Mouse (Mus musculus): ENCODE measurements at regions not wholly inside any gene's neighbourhood (a gene's known extent, or its start where the extent isn't known, plus 50 kb on each side); places are given as distances from the start of the nearest gene placed in this dataset.
"Not testable (repeated sequence)": the region's sequence is repeated elsewhere in the genome, so short reads cannot be mapped to it uniquely, and the experiment has no call there.

GRCm38 (mm10) chr9:33724811-33725210, 760.9 kb upstream of the Kirrel3 start:
- Histone ChIP-seq H3K4me2 (ENCODE audit: low read depth, low read length) (no peak overlapping the region), H3K36me3 (ENCODE audit: control insufficient read depth, insufficient read depth, low read length) (no peaks in the 10 kb centered on the region), H3K9me3 (replicated peaks; ENCODE audit: control insufficient read depth, low read length) (no peaks in the 10 kb centered on the region), H3K4me1 (ENCODE audit: control insufficient read depth, insufficient read depth, low read length) (no peaks in the 10 kb centered on the region), H3K4me3 (replicated peaks; ENCODE audit: low read length) (no peak overlapping the region), H3K9ac (ENCODE audit: low read length) (no peak overlapping the region), H3K27ac (ENCODE audit: low read length) (no peak overlapping the region), H3K27me3 (ENCODE audit: control insufficient read depth, insufficient read depth, low read length) (no peaks in the 10 kb centered on the region)
- no peak for ATAC-seq (ENCODE audit: insufficient read depth, low FRiP score)
- 79% methylated on average over 1 of the region's 1 CpGs for WGBS

GRCm38 (mm10) chr9:33728058-33728457, 757.6 kb upstream of the Kirrel3 start:
- H3K4me3 ChIP-seq (replicated peaks; ENCODE audit: low read length); H3K27ac ChIP-seq (ENCODE audit: low read length); ATAC-seq (ENCODE audit: insufficient read depth, low FRiP score); H3K9me3 ChIP-seq (replicated peaks; ENCODE audit: control insufficient read depth, low read length); H3K4me2 ChIP-seq (ENCODE audit: low read depth, low read length); H3K4me1 ChIP-seq (ENCODE audit: control insufficient read depth, insufficient read depth, low read length); H3K9ac ChIP-seq (ENCODE audit: low read length); H3K36me3 ChIP-seq (ENCODE audit: control insufficient read depth, insufficient read depth, low read length); H3K27me3 ChIP-seq (ENCODE audit: control insufficient read depth, insufficient read depth, low read length): not testable (repeated sequence)
- WGBS, result 75% methylated on average over 17 of the region's 37 CpGs

GRCm38 (mm10) chr9:33760701-33761100, 725.0 kb upstream of the Kirrel3 start:
- no peak overlapping the region for H3K27ac ChIP-seq (ENCODE audit: low read length)
- no peak overlapping the region for H3K4me3 ChIP-seq (replicated peaks; ENCODE audit: low read length)
- no peak overlapping the region for H3K4me2 ChIP-seq (ENCODE audit: low read depth, low read length)
- ATAC-seq (ENCODE audit: insufficient read depth, low FRiP score), result no peak
- H3K36me3 ChIP-seq (ENCODE audit: control insufficient read depth, insufficient read depth, low read length), result no peaks in the 10 kb centered on the region
- H3K27me3 ChIP-seq (ENCODE audit: control insufficient read depth, insufficient read depth, low read length), result no peaks in the 10 kb centered on the region
- no peaks in the 10 kb centered on the region for H3K4me1 ChIP-seq (ENCODE audit: control insufficient read depth, insufficient read depth, low read length)
- no peak overlapping the region for H3K9ac ChIP-seq (ENCODE audit: low read length)
- H3K9me3 ChIP-seq (replicated peaks; ENCODE audit: control insufficient read depth, low read length), result no peaks in the 10 kb centered on the region

GRCm38 (mm10) chr9:33766235-33766634, 719.5 kb upstream of the Kirrel3 start:
- Histone ChIP-seq H3K27ac (ENCODE audit: low read length) (no peak overlapping the region), H3K36me3 (ENCODE audit: control insufficient read depth, insufficient read depth, low read length) (no peaks in the 10 kb centered on the region), H3K4me2 (ENCODE audit: low read depth, low read length) (no peak overlapping the region), H3K9me3 (replicated peaks; ENCODE audit: control insufficient read depth, low read length) (no peaks in the 10 kb centered on the region), H3K4me1 (ENCODE audit: control insufficient read depth, insufficient read depth, low read length) (no peaks in the 10 kb centered on the region), H3K9ac (ENCODE audit: low read length) (no peak overlapping the region), H3K27me3 (ENCODE audit: control insufficient read depth, insufficient read depth, low read length) (no peaks in the 10 kb centered on the region), H3K4me3 (replicated peaks; ENCODE audit: low read length) (no peak overlapping the region)
- 82% methylated on average over 2 of the region's 2 CpGs for WGBS
- ATAC-seq (ENCODE audit: insufficient read depth, low FRiP score), result no peak

GRCm38 (mm10) chr9:33769811-33770210, 715.9 kb upstream of the Kirrel3 start:
- no peaks in the 10 kb centered on the region for H3K36me3 ChIP-seq (ENCODE audit: control insufficient read depth, insufficient read depth, low read length)
- H3K4me3 ChIP-seq (replicated peaks; ENCODE audit: low read length), result no peak overlapping the region
- H3K9ac ChIP-seq (ENCODE audit: low read length), result no peak overlapping the region
- WGBS, result 94% methylated on average over 2 of the region's 2 CpGs
- no peak for ATAC-seq (ENCODE audit: insufficient read depth, low FRiP score)
- H3K27ac ChIP-seq (ENCODE audit: low read length), result no peak overlapping the region
- no peaks in the 10 kb centered on the region for H3K9me3 ChIP-seq (replicated peaks; ENCODE audit: control insufficient read depth, low read length)
- H3K4me2 ChIP-seq (ENCODE audit: low read depth, low read length), result no peak overlapping the region
- H3K27me3 ChIP-seq (ENCODE audit: control insufficient read depth, insufficient read depth, low read length), result no peaks in the 10 kb centered on the region
- H3K4me1 ChIP-seq (ENCODE audit: control insufficient read depth, insufficient read depth, low read length), result no peaks in the 10 kb centered on the region

- Histone ChIP-seq H3K9me3 (replicated peaks; ENCODE audit: control insufficient read depth, low read length) (no peaks in the 10 kb centered on the region), H3K27me3 (ENCODE audit: control insufficient read depth, insufficient read depth, low read length) (no peaks in the 10 kb centered on the region), H3K36me3 (ENCODE audit: control insufficient read depth, insufficient read depth, low read length) (no peaks in the 10 kb centered on the region), H3K4me1 (ENCODE audit: control insufficient read depth, insufficient read depth, low read length) (no peaks in the 10 kb centered on the region), H3K4me2 (ENCODE audit: low read depth, low read length) (no peak overlapping the region), H3K9ac (ENCODE audit: low read length) (no peak overlapping the region), H3K4me3 (replicated peaks; ENCODE audit: low read length) (no peak overlapping the region), H3K27ac (ENCODE audit: low read length) (no peak overlapping the region)
- WGBS, result 68% methylated on average over 5 of the region's 5 CpGs
- no peak for ATAC-seq (ENCODE audit: insufficient read depth, low FRiP score)
Measured at GRCm38 (mm10) chr9:33774178-33774577, 711.5 kb upstream of the Kirrel3 start.

- Histone ChIP-seq H3K36me3 (ENCODE audit: control insufficient read depth, insufficient read depth, low read length) (no peaks in the 10 kb centered on the region), H3K27ac (ENCODE audit: low read length) (no peak overlapping the region), H3K9ac (ENCODE audit: low read length) (no peak overlapping the region), H3K27me3 (ENCODE audit: control insufficient read depth, insufficient read depth, low read length) (no peaks in the 10 kb centered on the region), H3K4me1 (ENCODE audit: control insufficient read depth, insufficient read depth, low read length) (no peaks in the 10 kb centered on the region), H3K4me3 (replicated peaks; ENCODE audit: low read length) (no peak overlapping the region), H3K9me3 (replicated peaks; ENCODE audit: control insufficient read depth, low read length) (no peaks in the 10 kb centered on the region), H3K4me2 (ENCODE audit: low read depth, low read length) (no peak overlapping the region)
- 75% methylated on average over 4 of the region's 4 CpGs for WGBS
- ATAC-seq (ENCODE audit: insufficient read depth, low FRiP score), result no peak
Measured at GRCm38 (mm10) chr9:33790617-33791016, 695.1 kb upstream of the Kirrel3 start.

GRCm38 (mm10) chr9:33800250-33800649, 685.4 kb upstream of the Kirrel3 start:
- no peak for ATAC-seq (ENCODE audit: insufficient read depth, low FRiP score)
- Histone ChIP-seq H3K4me1 (ENCODE audit: control insufficient read depth, insufficient read depth, low read length) (no peaks in the 10 kb centered on the region), H3K36me3 (ENCODE audit: control insufficient read depth, insufficient read depth, low read length) (no peaks in the 10 kb centered on the region), H3K9ac (ENCODE audit: low read length) (no peak overlapping the region), H3K4me2 (ENCODE audit: low read depth, low read length) (no peak overlapping the region), H3K27ac (ENCODE audit: low read length) (no peak overlapping the region), H3K9me3 (replicated peaks; ENCODE audit: control insufficient read depth, low read length) (no peaks in the 10 kb centered on the region), H3K4me3 (replicated peaks; ENCODE audit: low read length) (no peak overlapping the region), H3K27me3 (ENCODE audit: control insufficient read depth, insufficient read depth, low read length) (no peaks in the 10 kb centered on the region)
- WGBS, result 68% methylated on average over 6 of the region's 6 CpGs

GRCm38 (mm10) chr9:33800763-33801162, 684.9 kb upstream of the Kirrel3 start:
- Histone ChIP-seq H3K9me3 (replicated peaks; ENCODE audit: control insufficient read depth, low read length) (no peaks in the 10 kb centered on the region), H3K36me3 (ENCODE audit: control insufficient read depth, insufficient read depth, low read length) (no peaks in the 10 kb centered on the region), H3K4me1 (ENCODE audit: control insufficient read depth, insufficient read depth, low read length) (no peaks in the 10 kb centered on the region), H3K27ac (ENCODE audit: low read length) (no peak overlapping the region), H3K9ac (ENCODE audit: low read length) (no peak overlapping the region), H3K4me2 (ENCODE audit: low read depth, low read length) (no peak overlapping the region), H3K4me3 (replicated peaks; ENCODE audit: low read length) (no peak overlapping the region), H3K27me3 (ENCODE audit: control insufficient read depth, insufficient read depth, low read length) (no peaks in the 10 kb centered on the region)
- no peak for ATAC-seq (ENCODE audit: insufficient read depth, low FRiP score)
- WGBS, result 20% methylated on average over 1 of the region's 1 CpGs

GRCm38 (mm10) chr9:33814739-33815368, 670.8 kb upstream of the Kirrel3 start:
- 46% methylated on average over 5 of the region's 5 CpGs for WGBS
- no peaks in the 10 kb centered on the region for H3K27me3 ChIP-seq (ENCODE audit: control insufficient read depth, insufficient read depth, low read length)
- H3K9ac ChIP-seq (ENCODE audit: low read length), result no peak overlapping the region
- no peak overlapping the region for H3K4me3 ChIP-seq (replicated peaks; ENCODE audit: low read length)
- H3K36me3 ChIP-seq (ENCODE audit: control insufficient read depth, insufficient read depth, low read length), result no peaks in the 10 kb centered on the region
- H3K9me3 ChIP-seq (replicated peaks; ENCODE audit: control insufficient read depth, low read length), result no peaks in the 10 kb centered on the region
- no peak overlapping the region for H3K27ac ChIP-seq (ENCODE audit: low read length)
- no peak for ATAC-seq (ENCODE audit: insufficient read depth, low FRiP score)
- no peak overlapping the region for H3K4me2 ChIP-seq (ENCODE audit: low read depth, low read length)
- H3K4me1 ChIP-seq (ENCODE audit: control insufficient read depth, insufficient read depth, low read length), result no peaks in the 10 kb centered on the region

Measured in stomach, embryonic 16.5 days (tissue).